Mouse (Mus musculus) megakaryocyte, embryonic 14.5 days (primary cell): ENCODE results near the gene Abhd8.

Experiments used
- FLI1 ChIP-seq: IDR thresholded peaks from 2 replicates; pipeline ENCODE4 v1.6.1; 2012; ENCODE audit warnings: low read length, inconsistent platforms, mixed read lengths
- GATA1 ChIP-seq: IDR thresholded peaks from 3 replicates; pipeline ENCODE4 v1.6.1; 2012; ENCODE audit warnings: mixed read lengths, low read length, inconsistent platforms, borderline replicate concordance

GRCm38 (mm10) chr8:71457659-71458270 lies 5.7 kb downstream of the Abhd8 start:
- no peak for TF ChIP-seq GATA1
- TF ChIP-seq FLI1 = no peak
